Mouse (Mus musculus) hindbrain, postnatal 0 days (tissue): ENCODE data around the gene Robo1. TPM values are rescaled to one million over a fixed set of nuclear protein-coding genes. Genes with fewer than 3 reads are reported as not detected.
"Not testable (repeated sequence)": the region's sequence is repeated elsewhere in the genome, so short reads cannot be mapped to it uniquely, and the experiment has no call there.

Source experiments
- ATAC-seq: fragments of 200-750 bp; cut with Nextera tagmentation; 2 replicates; pipeline ENCODE4 v1.8.0; 2017; ENCODE audit warnings: mild to moderate bottlenecking, moderate TSS enrichment, moderate library complexity
- DNase-seq: peaks from one replicate; pipeline ENCODE4 v3.0.0-alpha.2; 2015; ENCODE audit warnings: low spot score
- H3K27ac ChIP-seq: fragments of 300-500 bp; sonication (generic); 2 replicates; pipeline ENCODE4 v1.5.1; 2014; ENCODE audit warnings: mild to moderate bottlenecking
- H3K27me3 ChIP-seq: fragments of 300-500 bp; sonication (generic); 2 replicates; pipeline ENCODE4 v1.6.1; 2014; ENCODE audit warnings: low read length, mixed read lengths; ENCODE audit not compliant: insufficient read depth
- H3K36me3 ChIP-seq: fragments of 300-500 bp; sonication (generic); 2 replicates; pipeline ENCODE4 v1.6.1; 2014; ENCODE audit warnings: low read length, mixed read lengths; ENCODE audit not compliant: insufficient read depth
- H3K4me1 ChIP-seq: fragments of 300-500 bp; sonication (generic); 2 replicates; pipeline ENCODE4 v1.6.1; 2014; ENCODE audit warnings: antibody characterized with exemption, low read length, mixed read lengths; ENCODE audit not compliant: insufficient read depth
- H3K4me2 ChIP-seq: fragments of 300-500 bp; sonication (generic); 2 replicates; pipeline ENCODE4 v1.6.1; 2014; ENCODE audit warnings: low read depth, mild to moderate bottlenecking, low read length, moderate library complexity, mixed read lengths
- H3K4me3 ChIP-seq: fragments of 300-500 bp; sonication (generic); 2 replicates; pipeline ENCODE4 v1.5.1; 2014; ENCODE audit warnings: low read length
- H3K9ac ChIP-seq: fragments of 300-500 bp; sonication (generic); replicated peaks from 2 replicates; pipeline ENCODE4 v1.6.1; 2014; ENCODE audit warnings: mild to moderate bottlenecking, low read length, moderate library complexity, mixed read lengths
- H3K9me3 ChIP-seq: fragments of 300-500 bp; sonication (generic); 2 replicates; pipeline ENCODE4 v1.6.1; 2016; ENCODE audit warnings: low read length, mixed read lengths
- CTCF ChIP-seq: IDR thresholded peaks from 2 replicates; pipeline ENCODE4 v1.5.1; 2016; ENCODE audit warnings: antibody characterized with exemption, control low read depth, low read depth
- WGBS: fragments of 180-500 bp; shearing (Covaris S2); extraction: QIAGEN DNeasy Blood & Tissue Kit; methylation state at CpG from one replicate; pipeline ENCODE4 v1.1.7; 2014; 5-methylcytosine and 5-hydroxymethylcytosine counted together
- polyA plus RNA-seq: library from polyadenylated mRNA; unstranded; fragments of >200 nt; fragmentation: Nextera tagmentation; extraction: Ambion mirVana; gene quantifications from 2 replicates; pipeline ENCODE4 v1.2.1, GENCODE M21; 2015
- total RNA-seq: library from RNA; depleted of rRNA; stranded (reverse); fragments of >200 nt; gene quantifications from 2 replicates; pipeline ENCODE4 v1.2.3, GENCODE M21; 2014

Robo1 gene
- total and polyA plus RNA-seq, 2 experiments from 2014 or later, result 20.4 to 57.9 TPM

- Histone ChIP-seq H3K36me3 (no peaks in the 10 kb centered on the region), H3K4me3 (no peak overlapping the region), H3K9ac (no peak overlapping the region), H3K9me3 (no peaks in the 10 kb centered on the region), H3K27me3 (no peaks in the 10 kb centered on the region), H3K4me2 (no peak overlapping the region), H3K4me1 (no peaks in the 10 kb centered on the region), H3K27ac (no peak overlapping the region)
- WGBS, result 95% methylated on average over 4 of the region's 4 CpGs
- no peak for DNase-seq
- no peak for TF ChIP-seq CTCF
- no peak for ATAC-seq
Observed at GRCm38 (mm10) chr16:72533900-72534571, 225.9 kb downstream of the Robo1 start.

- no peaks in the 10 kb centered on the region for H3K9me3 ChIP-seq
- no peak overlapping the region for H3K4me2 ChIP-seq
- no peaks in the 10 kb centered on the region for H3K36me3 ChIP-seq
- H3K27ac ChIP-seq, result no peak overlapping the region
- no peaks in the 10 kb centered on the region for H3K27me3 ChIP-seq
- TF ChIP-seq CTCF, result no peak
- no peak overlapping the region for H3K4me3 ChIP-seq
- WGBS, result 87% methylated on average over 3 of the region's 3 CpGs
- ATAC-seq, result no peak
- no peak for DNase-seq
- no peaks in the 10 kb centered on the region for H3K4me1 ChIP-seq
- H3K9ac ChIP-seq, result no peak overlapping the region
Observed at GRCm38 (mm10) chr16:72538171-72538570, 230.1 kb downstream of the Robo1 start.

GRCm38 (mm10) chr16:72543928-72544327 lies 235.8 kb downstream of the Robo1 start:
- 70% methylated on average over 3 of the region's 3 CpGs for WGBS
- Histone ChIP-seq H3K27me3 (no peaks in the 10 kb centered on the region), H3K36me3 (no peaks in the 10 kb centered on the region), H3K4me3 (no peak overlapping the region), H3K9ac (no peak overlapping the region), H3K9me3 (no peaks in the 10 kb centered on the region), H3K4me1 (no peaks in the 10 kb centered on the region), H3K27ac (no peak overlapping the region), H3K4me2 (no peak overlapping the region)
- ATAC-seq (no peak), DNase-seq (no peak)
- TF ChIP-seq CTCF, result no peak

- 52% methylated on average over 2 of the region's 2 CpGs for WGBS
- Histone ChIP-seq H3K9ac (no peak overlapping the region), H3K4me1 (no peaks in the 10 kb centered on the region), H3K36me3 (no peaks in the 10 kb centered on the region), H3K4me2 (no peak overlapping the region), H3K27ac (no peak overlapping the region), H3K9me3 (no peaks in the 10 kb centered on the region), H3K4me3 (no peak overlapping the region), H3K27me3 (no peaks in the 10 kb centered on the region)
- TF ChIP-seq CTCF, result no peak
- no peak for DNase-seq
- ATAC-seq, result no peak
Observed at GRCm38 (mm10) chr16:72544950-72545349, 236.8 kb downstream of the Robo1 start.

GRCm38 (mm10) chr16:72551672-72552243 lies 243.7 kb downstream of the Robo1 start:
- Histone ChIP-seq H3K4me1 (no peaks in the 10 kb centered on the region), H3K27me3 (no peaks in the 10 kb centered on the region), H3K4me2 (no peak overlapping the region), H3K9me3 (no peaks in the 10 kb centered on the region), H3K36me3 (no peaks in the 10 kb centered on the region), H3K27ac (no peak overlapping the region), H3K4me3 (no peak overlapping the region), H3K9ac (no peak overlapping the region)
- WGBS, result 26% methylated on average over 8 of the region's 8 CpGs
- TF ChIP-seq CTCF, result no peak
- DNase-seq (no peak), ATAC-seq (no peak)

DNA sequence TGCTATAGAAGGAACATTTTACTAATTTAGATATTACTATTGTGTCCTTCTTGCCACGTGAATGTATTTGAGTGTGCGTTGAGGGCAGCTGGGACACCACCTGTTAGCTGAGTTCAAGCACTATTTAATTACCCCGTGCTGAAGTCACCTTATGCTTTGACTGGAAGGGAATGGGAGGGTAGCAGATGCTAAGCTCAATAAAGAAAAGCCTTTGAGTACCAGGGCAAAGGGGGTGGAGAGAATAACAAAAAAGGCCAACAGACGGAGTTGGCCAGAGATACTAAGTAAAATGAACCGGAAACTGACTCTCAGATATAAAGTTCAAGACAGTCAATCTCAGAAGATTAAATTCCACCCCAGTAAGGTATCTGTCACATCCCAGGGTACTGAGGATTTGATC lies 245.6 kb downstream of the Robo1 start:
- ATAC-seq (no peak), DNase-seq (no peak)
- H3K4me2 ChIP-seq, result no peak overlapping the region
- H3K36me3 ChIP-seq, result no peaks in the 10 kb centered on the region
- H3K27ac ChIP-seq, result no peak overlapping the region
- no peak overlapping the region for H3K9ac ChIP-seq
- no peaks in the 10 kb centered on the region for H3K4me1 ChIP-seq
- H3K4me3 ChIP-seq, result no peak overlapping the region
- no peaks in the 10 kb centered on the region for H3K9me3 ChIP-seq
- WGBS, result 21% methylated on average over 5 of the region's 5 CpGs
- no peak for TF ChIP-seq CTCF
- H3K27me3 ChIP-seq, result no peaks in the 10 kb centered on the region

GRCm38 (mm10) chr16:72562149-72562548 lies 254.0 kb downstream of the Robo1 start:
- H3K4me3 ChIP-seq, H3K4me2 ChIP-seq, H3K9ac ChIP-seq, H3K27ac ChIP-seq, ATAC-seq, H3K9me3 ChIP-seq, H3K36me3 ChIP-seq, DNase-seq, H3K4me1 ChIP-seq, H3K27me3 ChIP-seq: not testable (repeated sequence)
- WGBS, result 41% methylated on average over 2 of the region's 2 CpGs
